Mouse (Mus musculus) myocyte (in vitro differentiated cells): Measurements from ENCODE around the gene Tprn. TPM values are rescaled to one million over a fixed set of nuclear protein-coding genes. Genes with fewer than 3 reads are reported as not detected.

Source experiments
- H3K27me3 ChIP-seq: one replicate; pipeline ENCODE4 v1.6.1; 2011; ENCODE audit not compliant: control insufficient read depth, insufficient read depth, insufficient read length
- H3K36me3 ChIP-seq: one replicate; pipeline ENCODE4 v1.6.1; 2011; ENCODE audit not compliant: control insufficient read depth, insufficient read depth
- H3K4me2 ChIP-seq: one replicate; pipeline ENCODE4 v1.6.1; 2011; ENCODE audit warnings: low read depth, control low read depth
- H3K4me3 ChIP-seq: one replicate; pipeline ENCODE4 v1.5.1; 2011; ENCODE audit warnings: mild to moderate bottlenecking, control low read depth, moderate library complexity
- H3K79me2 ChIP-seq: one replicate; pipeline ENCODE4 v1.6.1; 2011; ENCODE audit not compliant: control insufficient read depth, insufficient read depth
- H3ac ChIP-seq: one replicate; pipeline ENCODE4 v1.6.1; 2011; ENCODE audit not compliant: control insufficient read depth, insufficient read length
- CEBPB ChIP-seq: IDR thresholded peaks from 2 replicates; pipeline ENCODE4 v1.6.1; 2011; ENCODE audit warnings: mild to moderate bottlenecking, moderate library complexity; ENCODE audit not compliant: poor library complexity, insufficient read depth, severe bottlenecking
- E2F4 ChIP-seq: IDR thresholded peaks from one replicate; pipeline ENCODE4 v1.6.1; 2011; ENCODE audit warnings: mild to moderate bottlenecking, control low read depth, moderate library complexity; ENCODE audit not compliant: insufficient read depth
- MAX ChIP-seq: IDR thresholded peaks from one replicate; pipeline ENCODE4 v1.6.1; 2011; ENCODE audit warnings: low read depth, mild to moderate bottlenecking, control low read depth
- MYOD1 ChIP-seq, 3 experiments: IDR thresholded peaks; one replicate each; pipeline ENCODE4 v1.6.1; 2011; ENCODE audit warnings: control low read depth in 2 of 3, low read depth in 2 of 3, mild to moderate bottlenecking in 2 of 3, moderate library complexity in 1 of 3; ENCODE audit not compliant: insufficient read length in 2 of 3, control insufficient read depth in 1 of 3
- MYOG ChIP-seq, 3 experiments: IDR thresholded peaks; one replicate each; pipeline ENCODE4 v1.6.1; 2011; ENCODE audit warnings: control low read depth in 2 of 3, low read depth in 2 of 3, mild to moderate bottlenecking in 2 of 3; ENCODE audit not compliant: insufficient read length in 2 of 3, control insufficient read depth in 1 of 3, insufficient read depth in 1 of 3
- POLR2A ChIP-seq: IDR thresholded peaks from one replicate; pipeline ENCODE4 v1.6.1; 2011; ENCODE audit warnings: low read depth, mild to moderate bottlenecking, control low read depth, moderate library complexity; ENCODE audit not compliant: insufficient read length
- POLR2AphosphoS2 ChIP-seq: IDR thresholded peaks from one replicate; pipeline ENCODE4 v1.6.1; 2011; ENCODE audit warnings: low read depth, control low read depth; ENCODE audit not compliant: insufficient read length
- REST ChIP-seq: IDR thresholded peaks from one replicate; pipeline ENCODE4 v1.6.1; 2011; ENCODE audit warnings: mild to moderate bottlenecking, control low read depth, moderate library complexity; ENCODE audit not compliant: insufficient read depth, insufficient read length
- SRF ChIP-seq: IDR thresholded peaks from one replicate; pipeline ENCODE4 v1.6.1; 2011; ENCODE audit warnings: low read depth; ENCODE audit not compliant: control insufficient read depth, insufficient read length
- TCF12 ChIP-seq: IDR thresholded peaks from one replicate; pipeline ENCODE4 v1.6.1; 2011; ENCODE audit warnings: mild to moderate bottlenecking, control low read depth; ENCODE audit not compliant: poor library complexity, insufficient read depth, severe bottlenecking
- TCF3 ChIP-seq: IDR thresholded peaks from one replicate; pipeline ENCODE4 v1.6.1; 2011; ENCODE audit warnings: low read depth, control low read depth; ENCODE audit not compliant: insufficient read length
- USF1 ChIP-seq: IDR thresholded peaks from one replicate; pipeline ENCODE4 v1.6.1; 2011; ENCODE audit warnings: low read depth, mild to moderate bottlenecking, control low read depth, moderate library complexity
- polyA plus RNA-seq: library from polyadenylated mRNA; unstranded; fragments of >200 nt; fragmentation: generic; extraction: Trizol; gene quantifications from one replicate; pipeline ENCODE4 v1.2.1, GENCODE M21; 2012; ENCODE audit warnings: missing spikeins

Gene Tprn
- polyA plus RNA-seq, 1 experiment: 5.5 TPM

GRCm38 (mm10) chr2:25229582-25229981, 32.8 kb upstream of the Tprn start:
- no peak for TF ChIP-seq TCF3
- no peak for TF ChIP-seq REST
- no peak for TF ChIP-seq CEBPB
- no peak for TF ChIP-seq TCF12
- no peak for TF ChIP-seq MYOD1 (IDR thresholded peaks at IDR 0.05; ENCODE audit: control insufficient read depth in 1 of 3, insufficient read length in 2 of 3, low read depth in 2 of 3)
- TF ChIP-seq MYOG (IDR thresholded peaks at IDR 0.05; ENCODE audit: control insufficient read depth in 1 of 3, insufficient read depth in 1 of 3, insufficient read length in 2 of 3, low read depth in 2 of 3): no peak
- TF ChIP-seq USF1: no peak
- TF ChIP-seq SRF: no peak
- no peak for TF ChIP-seq E2F4
- Histone ChIP-seq H3K27me3 (peaks cover 48% of the 10 kb centered on the region), H3K4me3 (no peak overlapping the region), H3K36me3 (no peaks in the 10 kb centered on the region), H3ac (no peak overlapping the region), H3K4me2 (no peak overlapping the region), H3K79me2 (no peaks in the 10 kb centered on the region)

GRCm38 (mm10) chr2:25230581-25230980, 31.8 kb upstream of the Tprn start:
- Histone ChIP-seq H3K36me3 (no peaks in the 10 kb centered on the region), H3ac (no peak overlapping the region), H3K27me3 (peaks cover 57% of the 10 kb centered on the region), H3K79me2 (no peaks in the 10 kb centered on the region), H3K4me2 (no peak overlapping the region), H3K4me3 (no peak overlapping the region)
- TF ChIP-seq MYOD1 (IDR thresholded peaks at IDR 0.05; ENCODE audit: control insufficient read depth in 1 of 3, insufficient read length in 2 of 3, low read depth in 2 of 3) (no peak), MAX (no peak), USF1 (no peak), MYOG (IDR thresholded peaks at IDR 0.05; ENCODE audit: control insufficient read depth in 1 of 3, insufficient read depth in 1 of 3, insufficient read length in 2 of 3, low read depth in 2 of 3) (no peak), SRF (no peak), TCF12 (no peak), POLR2AphosphoS2 (no peak), REST (no peak), TCF3 (no peak), POLR2A (no peak), CEBPB (no peak)

GRCm38 (mm10) chr2:25231038-25231437, 31.4 kb upstream of the Tprn start:
- TF ChIP-seq MYOG (IDR thresholded peaks at IDR 0.05; ENCODE audit: control insufficient read depth in 1 of 3, insufficient read depth in 1 of 3, insufficient read length in 2 of 3, low read depth in 2 of 3) (no peak), MYOD1 (IDR thresholded peaks at IDR 0.05; ENCODE audit: control insufficient read depth in 1 of 3, insufficient read length in 2 of 3, low read depth in 2 of 3) (no peak), POLR2A (no peak), TCF12 (no peak), REST (no peak), MAX (no peak), TCF3 (no peak), CEBPB (no peak), SRF (no peak)
- Histone ChIP-seq H3K79me2 (no peaks in the 10 kb centered on the region), H3K4me3 (no peak overlapping the region), H3K36me3 (no peaks in the 10 kb centered on the region), H3K4me2 (no peak overlapping the region), H3K27me3 (peaks cover 61% of the 10 kb centered on the region), H3ac (no peak overlapping the region)

- peaks cover 69% of the 10 kb centered on the region for H3K27me3 ChIP-seq
Measured at GRCm38 (mm10) chr2:25233421-25233820, 29.0 kb upstream of the Tprn start.

GRCm38 (mm10) chr2:25234050-25234449, 28.4 kb upstream of the Tprn start, which contains the start of gene Slc34a3:
Slc34a3 (minus strand) TSS chr2:25234364.
- no peak within 1 kb of the TSS for H3K4me2 ChIP-seq
- no peaks in the 10 kb centered on the region for H3K36me3 ChIP-seq
- H3K27me3 ChIP-seq: peaks cover 69% of the 10 kb centered on the region
- no peak within 1 kb of the TSS for H3ac ChIP-seq
- H3K4me3 ChIP-seq: no peak within 1 kb of the TSS
- TF ChIP-seq MAX (no peak), POLR2A (no peak), CEBPB (no peak), REST (no peak)
- no peaks in the 10 kb centered on the region for H3K79me2 ChIP-seq

More at GRCm38 (mm10) chr2:25233421-25233820, 29.0 kb upstream of the Tprn start:
- TF ChIP-seq E2F4: no peak
- Histone ChIP-seq H3K36me3 (no peaks in the 10 kb centered on the region), H3ac (no peak overlapping the region), H3K79me2 (no peaks in the 10 kb centered on the region), H3K4me2 (no peak overlapping the region), H3K4me3 (no peak overlapping the region)
